Mouse (Mus musculus) spleen, embryonic (tissue): Measurements from ENCODE around the gene Arfgap3.

Source experiments
- CTCF ChIA-PET: fragments of 350-600 bp; sonication (Branson Sonifier 250); formaldehyde crosslinking; loops from one replicate; lab custom pipeline; 2022; lab: Charles Lee

Gene Arfgap3

DNA sequence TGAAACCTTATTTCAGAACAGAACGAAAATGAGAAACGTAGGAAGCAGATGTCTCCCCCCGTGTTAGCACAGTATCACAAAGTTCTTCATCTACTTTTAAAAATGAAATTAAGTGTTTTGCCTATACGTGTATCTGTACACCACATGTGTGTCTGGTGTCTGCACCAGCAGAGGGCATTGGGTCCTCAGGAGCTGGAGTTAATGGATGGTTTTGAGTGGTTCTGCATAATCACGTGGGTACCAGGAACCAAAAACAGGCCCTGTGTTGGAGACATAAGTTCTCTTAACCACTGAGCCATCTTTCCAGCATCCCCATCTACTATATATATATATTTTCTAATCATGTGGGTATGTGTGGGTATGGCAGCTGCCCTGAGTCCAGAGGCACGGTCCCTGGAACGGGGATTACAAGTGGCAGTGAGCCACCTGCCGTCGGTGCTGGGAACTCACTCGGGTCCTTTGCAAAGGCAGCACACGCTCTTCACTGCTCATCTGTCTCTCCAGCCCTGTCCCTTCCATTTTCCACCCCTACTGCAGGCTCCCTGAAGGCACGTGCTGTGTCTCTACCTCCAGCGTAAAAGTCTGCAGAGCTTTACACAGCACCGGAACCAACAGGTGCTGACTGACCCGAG is 4.0 kb downstream of the Arfgap3 start:
- CTCF ChIA-PET = no interaction called here

DNA sequence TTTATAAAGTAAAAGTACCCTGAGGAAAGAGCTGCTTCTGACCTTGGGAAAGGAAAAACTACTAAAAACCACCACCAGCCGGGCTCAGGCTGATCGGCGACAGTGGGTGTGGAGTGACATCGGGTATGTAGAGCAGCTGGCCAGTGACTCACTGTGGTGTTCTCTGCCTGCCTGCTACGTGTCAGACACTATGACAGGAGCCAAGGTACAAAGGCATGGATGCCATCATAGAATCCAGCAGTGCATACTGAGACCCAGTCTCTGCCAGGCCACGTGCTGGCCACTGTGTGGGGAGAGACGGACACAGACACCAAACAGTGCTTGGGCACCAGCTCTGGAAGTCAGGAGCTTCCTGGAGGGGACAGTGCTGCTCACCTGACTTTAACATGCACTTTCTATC is 5.1 kb downstream of the Arfgap3 start:
- CTCF ChIA-PET = interaction anchor here (1.0 kb wide), 1 partner anchor 14 kb away, joined by 3 read pairs; no protein-coding TSS in a partner anchor

DNA sequence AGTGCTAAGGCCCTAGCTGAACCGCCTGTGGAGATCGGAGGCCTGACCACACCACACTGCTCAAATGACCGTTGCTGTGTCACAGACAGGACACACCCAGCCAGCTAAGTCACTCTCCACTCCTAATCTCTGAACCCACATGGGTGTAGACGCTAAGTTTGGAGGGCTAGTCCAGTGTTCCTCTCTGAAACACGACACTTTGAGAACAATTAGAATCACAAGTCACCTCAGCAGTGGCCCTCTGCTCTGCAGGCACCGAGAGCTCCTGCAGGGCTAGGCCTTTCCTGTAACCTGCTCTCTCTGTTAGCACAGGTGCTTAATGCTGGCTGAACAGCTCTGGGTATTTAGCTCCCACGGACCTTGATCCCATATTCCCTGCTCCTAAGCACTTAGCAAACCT is 5.9 kb downstream of the Arfgap3 start:
- CTCF ChIA-PET = no interaction called here

DNA sequence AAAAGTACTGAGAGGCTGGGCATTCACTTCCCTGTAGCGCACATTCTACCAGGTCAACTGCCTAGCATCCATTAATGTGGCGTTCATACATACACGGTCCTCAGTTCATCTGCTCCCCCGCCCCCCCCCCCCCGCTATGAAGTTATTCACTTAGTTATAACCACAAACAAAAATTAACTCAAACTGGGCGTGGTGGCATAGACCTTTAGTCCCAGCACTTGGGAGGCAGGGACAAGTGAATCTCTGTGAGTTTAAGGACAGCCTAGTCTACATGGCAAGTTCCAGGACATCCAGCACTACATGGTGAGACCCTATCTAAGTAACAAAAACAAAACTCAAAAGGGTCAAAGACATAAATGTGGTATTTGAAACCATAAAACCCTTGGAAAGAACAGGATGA is 11.1 kb downstream of the Arfgap3 start:
- CTCF ChIA-PET = no interaction called here

DNA sequence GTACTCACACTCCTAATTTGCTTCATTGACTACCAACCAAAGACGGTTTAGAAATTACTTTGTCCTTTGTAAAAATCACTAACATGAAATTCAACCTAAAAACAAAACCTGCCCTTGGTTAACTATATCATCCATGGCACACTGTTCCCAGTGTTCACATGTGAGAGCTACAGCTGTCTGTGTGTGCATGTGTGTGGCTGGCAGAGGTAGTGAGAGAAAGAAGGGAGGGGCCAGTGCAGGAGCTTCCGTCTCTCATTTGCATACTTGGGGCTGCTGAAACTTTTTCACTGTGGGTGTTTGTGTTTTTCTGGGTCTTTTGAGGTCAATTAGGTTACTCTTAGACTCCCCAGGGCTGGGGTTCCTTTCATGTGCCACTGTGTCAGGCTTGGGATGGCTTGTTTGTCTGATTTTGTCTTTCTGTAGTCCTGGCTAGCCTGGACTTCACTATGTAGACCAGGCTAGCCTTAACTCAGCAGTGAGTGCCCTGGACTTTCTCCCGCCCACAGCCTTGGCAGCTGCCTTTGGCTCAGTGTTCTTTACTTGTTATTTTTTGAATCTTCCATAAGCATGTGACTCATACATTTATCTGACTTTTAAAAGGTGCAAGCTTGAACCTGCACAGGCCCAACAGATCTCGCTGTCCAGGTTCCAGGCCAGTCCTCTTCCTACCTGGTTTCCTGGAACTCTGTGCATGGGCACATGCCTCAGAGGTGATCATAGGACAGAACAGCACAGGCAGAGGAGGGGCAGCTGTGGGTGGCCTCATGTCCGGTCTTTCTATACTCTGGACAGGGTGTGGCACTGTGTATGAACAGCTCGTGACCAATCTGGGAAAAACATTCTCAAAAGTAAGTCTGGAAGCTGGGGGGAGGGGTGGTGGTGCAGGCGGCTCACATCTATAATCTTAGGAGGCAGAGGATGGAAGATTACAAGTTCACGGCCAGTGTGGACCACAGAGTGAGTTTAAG is 11.9 kb downstream of the Arfgap3 start:
- CTCF ChIA-PET = no interaction called here

DNA sequence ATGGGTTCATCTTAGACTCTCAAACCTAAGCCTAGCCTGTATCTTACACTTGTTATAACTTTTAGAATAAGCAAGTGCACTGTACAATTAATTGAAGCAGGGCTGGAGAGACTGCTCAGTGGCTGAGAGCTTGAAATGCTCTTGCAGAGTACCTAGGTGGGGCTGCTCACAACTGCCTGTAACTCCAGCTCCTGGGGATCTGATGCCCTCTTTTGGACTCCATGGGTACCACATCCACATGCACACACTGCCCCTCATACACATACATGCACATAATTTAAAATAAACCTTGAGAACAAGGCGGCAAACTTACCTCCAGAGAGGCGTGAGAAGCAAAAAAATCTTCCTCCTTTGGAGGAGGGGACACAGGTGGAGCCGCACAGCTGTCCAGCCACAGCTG is 17.7 kb downstream of the Arfgap3 start:
- CTCF ChIA-PET = no interaction called here

DNA sequence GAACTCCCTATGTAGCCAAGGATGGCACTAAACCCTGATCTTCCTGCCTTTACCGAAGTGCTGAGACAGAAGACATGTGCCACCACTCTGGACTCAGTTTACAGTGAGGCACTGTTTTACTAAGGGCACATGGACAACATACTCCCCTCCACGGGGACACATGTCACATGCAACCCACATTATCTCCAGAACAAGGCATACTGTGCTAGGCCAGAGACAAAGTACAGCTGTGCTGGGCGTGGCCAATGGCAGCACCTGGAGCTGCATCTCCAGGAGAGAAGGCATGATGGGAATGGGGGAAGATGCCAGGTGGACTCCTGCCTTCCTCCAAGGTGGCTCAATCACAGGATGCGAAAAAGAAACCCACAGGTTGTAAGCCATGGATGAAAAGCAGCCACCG is 21.1 kb downstream of the Arfgap3 start:
- CTCF ChIA-PET = no interaction called here

DNA sequence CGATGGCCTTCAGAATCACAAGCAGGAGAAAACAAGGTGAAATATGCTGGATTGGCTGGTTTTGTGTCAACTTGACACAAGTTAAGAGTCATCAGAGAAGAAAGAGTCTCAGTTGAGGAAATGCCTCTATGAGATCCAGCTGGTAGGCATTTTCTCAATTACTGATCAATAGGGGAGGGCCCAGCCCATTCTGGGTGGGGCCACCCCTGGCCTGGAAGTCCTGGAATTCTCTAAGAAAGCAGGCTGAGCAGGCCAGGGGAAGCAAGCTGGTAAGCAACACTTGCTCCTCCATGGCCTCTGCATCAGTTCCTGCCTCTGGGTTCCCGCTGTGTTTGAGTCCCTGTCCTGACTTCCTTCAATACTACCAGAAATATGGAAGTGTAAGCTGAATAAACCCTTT is 27.0 kb downstream of the Arfgap3 start:
- CTCF ChIA-PET = no interaction called here

DNA sequence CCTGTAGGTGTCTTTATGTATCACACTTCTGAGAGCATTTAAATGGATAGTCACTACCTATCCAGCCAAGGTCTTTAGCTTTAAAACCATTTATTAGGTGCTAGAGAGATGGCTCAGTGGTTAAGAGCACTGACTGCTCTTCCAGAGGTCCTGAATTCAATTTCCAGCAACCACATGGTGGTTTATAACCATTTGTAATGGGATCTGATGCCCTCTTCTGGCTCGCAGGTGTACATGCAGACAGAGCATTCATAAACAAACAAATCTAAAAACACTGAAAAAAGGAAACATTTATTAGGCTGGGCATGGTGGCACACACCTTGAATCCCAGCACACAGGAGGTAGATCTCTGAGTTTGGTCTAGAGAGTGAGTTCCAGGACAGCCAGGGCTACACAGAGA is 35.1 kb downstream of the Arfgap3 start:
- CTCF ChIA-PET = interaction anchor here (0.6 kb wide), 1 partner anchor 417 kb away, joined by 3 read pairs; no protein-coding TSS in a partner anchor

DNA sequence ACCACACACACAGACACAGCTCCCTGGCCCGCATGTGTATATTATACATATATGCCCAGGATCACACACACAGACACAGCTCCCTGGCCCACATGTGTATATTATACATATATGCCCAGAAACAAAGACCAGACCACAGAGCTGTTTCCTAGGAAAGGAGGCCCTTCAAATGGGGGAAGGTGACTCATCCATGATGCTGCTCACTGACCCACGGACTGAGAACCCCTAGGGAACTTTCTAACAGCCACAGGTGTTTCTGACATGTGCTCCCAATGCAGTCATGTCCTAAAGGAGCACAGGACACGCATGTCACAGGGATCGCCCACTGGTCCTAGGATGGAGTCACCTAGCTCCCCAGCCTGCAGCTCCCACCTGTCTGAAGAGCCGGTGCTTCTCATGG is 40.2 kb downstream of the Arfgap3 start:
- CTCF ChIA-PET = no interaction called here

DNA sequence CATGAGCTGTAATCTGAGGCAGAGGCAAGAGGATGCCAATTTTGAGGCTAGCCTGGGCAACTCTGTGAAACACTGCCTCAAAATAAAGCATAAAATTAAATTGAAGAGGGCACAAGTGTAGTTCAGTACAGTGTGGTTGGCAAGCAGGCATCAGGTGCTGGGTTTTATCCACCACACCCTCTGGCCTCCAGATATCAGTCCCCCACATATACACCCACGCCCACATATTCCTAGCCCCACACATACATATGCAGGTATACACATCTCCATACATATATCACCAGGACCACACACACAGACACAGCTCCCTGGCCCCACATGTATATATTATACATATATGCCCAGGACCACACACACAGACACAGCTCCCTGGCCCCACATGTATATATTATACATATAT is 41.3 kb downstream of the Arfgap3 start:
- CTCF ChIA-PET = interaction anchor here (0.5 kb wide), 1 partner anchor 270 kb away, joined by 3 read pairs; no protein-coding TSS in a partner anchor

DNA sequence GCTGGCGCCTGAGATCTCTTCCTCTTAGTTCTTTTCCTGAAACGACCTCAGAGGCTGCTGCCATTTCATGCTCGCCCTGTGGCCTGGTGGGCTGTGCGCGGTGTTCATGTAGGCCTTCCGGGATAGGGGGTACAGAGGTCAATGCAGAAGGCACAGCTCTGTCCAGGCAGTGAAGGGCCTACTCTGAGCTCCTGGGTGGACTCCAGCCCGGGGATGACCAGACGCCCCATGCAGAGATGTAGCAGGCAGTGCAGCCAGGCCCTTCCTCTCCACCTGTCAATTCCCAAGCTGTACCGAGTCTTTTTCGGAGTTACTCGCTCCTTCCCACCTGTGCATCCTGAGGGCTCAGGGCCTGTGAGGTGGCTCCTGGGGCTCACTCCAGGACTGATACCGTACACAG is 43.9 kb downstream of the Arfgap3 start:
- CTCF ChIA-PET = no interaction called here

DNA sequence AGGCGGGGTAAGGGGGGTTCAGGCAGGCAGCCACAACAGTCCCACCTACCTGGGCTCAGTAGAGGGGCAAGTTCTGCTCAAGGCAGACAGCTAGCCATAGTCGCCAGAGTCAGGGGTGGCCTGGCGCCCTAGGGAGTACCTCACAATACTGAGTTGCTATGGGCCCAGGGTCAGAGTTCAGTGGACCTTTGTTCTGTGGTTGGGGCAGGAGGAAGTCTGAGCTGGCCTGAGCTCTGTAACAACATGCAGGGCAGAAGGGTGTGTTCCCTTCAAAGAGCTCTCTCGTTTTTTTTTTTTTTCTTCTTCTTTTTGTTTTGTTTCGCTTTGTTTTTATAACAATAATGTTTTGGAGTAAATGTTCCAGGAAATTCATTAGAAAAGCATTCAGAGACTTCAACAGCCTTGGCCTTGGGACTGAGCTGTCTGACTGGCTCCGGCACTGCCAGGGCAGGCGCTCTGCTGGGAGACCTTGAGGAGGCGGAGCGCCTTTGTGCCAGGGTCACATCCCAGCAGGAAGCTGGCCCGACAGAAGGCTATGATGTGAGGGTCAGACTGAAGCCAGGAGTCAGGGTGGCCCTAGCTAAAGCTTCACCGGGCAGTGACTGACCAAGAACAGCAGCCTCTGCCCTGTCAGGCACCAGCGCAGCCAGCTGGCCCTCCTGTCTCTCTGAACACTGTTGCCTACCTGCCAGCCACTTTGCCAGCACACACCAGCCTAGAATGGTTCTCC is 44.7 kb downstream of the Arfgap3 start:
- CTCF ChIA-PET = no interaction called here

DNA sequence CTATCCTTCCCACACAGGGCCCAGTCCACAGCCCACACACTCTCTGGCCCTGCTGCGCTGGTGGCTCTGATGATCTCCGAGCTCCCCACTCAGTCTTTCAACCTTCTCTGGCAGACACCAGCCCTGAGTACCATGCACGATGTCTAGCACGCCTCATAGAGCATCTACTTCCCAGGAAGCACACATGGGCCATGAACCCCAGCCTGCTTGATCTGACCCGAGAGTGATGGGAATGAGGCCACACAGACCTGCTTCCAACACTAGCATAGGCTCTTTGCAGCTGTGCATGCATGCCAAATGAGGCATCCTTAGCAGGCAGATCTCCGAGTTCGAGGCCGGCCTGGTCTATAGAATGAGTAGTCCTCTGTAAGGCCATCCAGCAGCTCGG is 45.2 kb downstream of the Arfgap3 start:
- CTCF ChIA-PET = no interaction called here

DNA sequence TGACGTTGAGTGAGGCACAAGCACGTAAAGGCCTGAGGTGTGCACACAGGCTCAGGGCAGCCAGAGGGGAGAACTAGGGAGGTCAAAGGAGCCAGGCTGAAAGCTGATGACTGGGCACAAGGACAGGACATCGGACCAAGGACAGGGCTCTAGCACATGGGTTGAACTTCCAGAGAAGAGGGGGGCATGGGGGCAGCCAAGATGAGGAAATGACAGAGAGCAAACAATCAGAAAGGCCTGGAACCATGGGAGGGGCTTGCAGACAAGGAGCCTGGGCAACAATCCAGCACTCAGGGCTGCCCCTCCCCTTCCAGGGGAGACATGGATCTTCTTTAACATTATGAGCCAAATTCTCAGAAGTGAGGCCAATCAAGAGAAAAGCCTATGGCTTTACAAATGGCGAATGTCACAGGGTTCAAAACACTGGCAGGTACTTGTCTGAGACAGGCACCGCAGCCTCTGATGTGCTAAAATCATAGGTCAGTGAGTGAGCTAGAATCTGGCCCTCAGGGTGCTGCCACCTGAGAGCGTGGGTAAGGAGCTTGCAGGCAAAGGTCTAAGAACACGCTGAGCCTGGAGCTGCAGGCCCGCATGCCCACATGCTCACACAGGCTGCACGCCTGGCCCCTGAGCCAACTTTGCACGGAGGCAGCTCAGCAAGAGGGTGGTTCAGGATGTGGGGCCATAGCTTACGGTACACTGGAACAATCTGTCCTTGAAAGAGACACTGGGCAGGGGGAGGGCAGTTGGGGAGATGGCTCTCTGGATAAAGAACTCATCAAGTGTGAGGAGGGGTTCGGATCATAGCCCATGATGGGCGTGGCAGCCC is 46.2 kb downstream of the Arfgap3 start:
- CTCF ChIA-PET = no interaction called here

DNA sequence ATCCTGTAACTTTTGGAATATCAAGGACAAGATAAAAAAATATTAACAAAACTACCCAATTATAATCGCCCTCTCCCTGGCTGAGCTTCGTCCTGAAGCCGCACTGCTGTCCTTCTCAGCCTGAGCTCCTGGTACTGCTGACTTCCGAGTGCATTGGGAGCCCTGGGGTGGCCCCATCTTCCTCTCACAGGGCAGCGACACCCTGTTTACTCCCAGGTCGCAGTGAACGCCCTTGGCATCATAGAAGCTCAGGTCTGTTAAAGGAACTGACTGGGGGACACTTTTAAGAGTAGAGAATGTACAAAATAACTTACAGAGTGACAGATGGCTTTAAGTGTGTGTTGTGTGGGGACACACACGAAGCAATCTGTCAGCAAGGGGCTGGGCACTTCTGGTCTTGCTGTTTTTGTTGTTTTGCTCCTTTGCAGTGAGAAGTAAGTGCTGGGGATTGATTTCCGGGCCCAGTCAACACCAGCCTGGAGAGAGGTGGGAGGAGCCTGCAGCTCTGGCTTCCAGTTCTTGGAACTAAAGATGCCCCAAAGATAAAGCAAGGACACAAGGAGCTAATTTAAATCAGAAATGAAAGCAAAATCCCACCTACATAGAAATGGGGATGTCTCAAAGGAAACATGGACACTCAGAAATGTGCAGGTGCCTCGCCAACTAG is 50.0 kb downstream of the Arfgap3 start:
- CTCF ChIA-PET = interaction anchor here (0.6 kb wide), 1 partner anchor 279 kb away, joined by 11 read pairs; no protein-coding TSS in a partner anchor

DNA sequence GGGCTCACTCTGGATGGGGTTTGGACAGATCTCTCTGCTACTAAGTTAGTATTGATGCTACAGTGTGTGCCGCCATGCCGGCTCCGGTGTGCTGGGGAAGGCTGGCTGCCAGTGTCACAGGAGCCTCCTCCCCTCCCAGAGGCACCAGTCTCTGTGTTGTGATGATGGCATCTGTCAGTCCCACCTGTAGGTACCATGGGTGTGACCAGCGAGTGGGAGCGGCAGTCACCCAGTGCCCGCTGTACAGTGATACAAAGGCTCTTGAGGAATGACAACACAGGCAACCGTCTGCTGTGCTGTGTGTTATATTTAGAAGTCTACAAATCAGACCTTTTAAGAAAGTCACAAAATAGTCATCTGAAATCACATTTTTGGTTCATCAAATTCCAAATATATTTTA is 50.6 kb downstream of the Arfgap3 start:
- CTCF ChIA-PET = interaction anchor here (0.6 kb wide), 1 partner anchor 280 kb away, joined by 11 read pairs; no protein-coding TSS in a partner anchor

DNA sequence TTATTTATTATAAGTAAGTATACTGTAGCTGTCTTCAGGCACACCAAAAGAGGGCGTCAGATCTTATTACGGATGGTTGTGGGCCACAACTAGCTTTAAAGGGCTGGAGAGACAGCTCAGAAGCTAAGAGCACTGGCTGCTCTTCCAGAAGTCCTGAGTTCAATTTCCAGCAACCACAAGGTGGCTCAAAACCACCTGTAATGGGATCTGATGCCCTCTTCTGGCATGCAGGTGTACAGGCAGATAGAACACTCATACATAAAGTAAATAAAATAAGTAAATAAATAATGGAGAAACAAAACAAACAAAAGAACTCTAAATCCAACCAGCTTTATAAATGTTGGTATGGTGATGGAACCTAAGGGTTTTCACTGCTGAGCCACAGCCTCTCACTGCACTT is 51.2 kb downstream of the Arfgap3 start:
- CTCF ChIA-PET = no interaction called here

DNA sequence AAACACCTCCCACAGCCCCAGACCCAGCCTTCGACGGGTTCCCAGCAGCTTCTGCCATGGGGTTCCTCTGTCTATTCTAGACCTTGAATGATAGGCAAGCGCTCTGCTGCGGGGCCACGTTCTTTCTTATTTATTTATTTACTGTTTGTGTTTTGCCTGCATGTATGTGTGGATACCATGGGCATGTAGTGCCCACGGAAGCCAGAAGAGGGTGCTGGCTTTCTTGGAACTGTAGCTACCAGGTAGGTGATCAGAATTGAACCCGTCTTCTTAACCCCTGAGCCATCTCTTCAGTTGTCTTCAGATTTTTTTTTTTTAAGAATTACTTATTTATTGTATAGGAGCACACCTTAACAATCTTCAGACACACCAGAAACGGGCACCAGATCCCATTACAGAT is 51.7 kb downstream of the Arfgap3 start:
- CTCF ChIA-PET = no interaction called here

DNA sequence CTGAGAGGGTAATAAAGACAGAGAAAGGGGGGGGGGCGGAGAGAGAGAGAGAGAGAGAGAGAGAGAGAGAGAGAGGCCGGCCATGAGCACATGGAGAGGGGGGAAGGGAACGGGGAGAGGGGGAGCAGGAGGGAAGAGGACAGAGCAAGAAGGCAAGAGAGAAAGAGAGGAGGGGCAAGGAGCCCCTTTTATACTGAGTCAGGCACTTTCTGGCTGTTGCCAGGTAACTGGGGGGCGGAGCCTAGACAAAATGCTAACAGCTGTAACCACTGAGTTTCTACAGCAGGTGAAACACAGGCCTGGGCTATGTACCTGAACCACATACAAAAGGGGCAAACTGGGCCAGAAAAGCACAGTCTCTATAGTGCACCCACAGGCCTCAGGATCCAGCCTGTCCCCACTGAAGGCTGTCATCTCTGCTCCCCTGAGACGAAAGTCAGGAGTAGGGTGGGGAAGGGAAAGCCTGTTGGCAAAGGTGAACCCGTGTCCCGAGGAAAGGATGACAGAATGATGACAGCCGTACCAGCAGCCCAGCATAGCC is 53.2 kb downstream of the Arfgap3 start:
- CTCF ChIA-PET = no interaction called here
